Mouse (Mus musculus) MEL (cell line): ENCODE measurements around the gene Olfr1494.

Experiments used
- ETS1 ChIP-seq: IDR thresholded peaks from 2 replicates; pipeline ENCODE4 v1.6.1; 2012; ENCODE audit warnings: low read depth, mild to moderate bottlenecking, inconsistent platforms, low read length, improper control_type of control experiment, moderate library complexity
- HCFC1 ChIP-seq: IDR thresholded peaks from 2 replicates; pipeline ENCODE4 v1.6.1; 2012; ENCODE audit warnings: low read depth, mild to moderate bottlenecking, inconsistent platforms, low read length, improper control_type of control experiment, moderate library complexity
- MYC ChIP-seq: IDR thresholded peaks from 2 replicates; pipeline ENCODE4 v1.6.1; 2011; ENCODE audit warnings: low read depth, mild to moderate bottlenecking, low read length, improper control_type of control experiment, moderate library complexity
- POLR2A ChIP-seq, 2 experiments: IDR thresholded peaks; 2 replicates each; pipeline ENCODE4 v1.6.1; 2011 to 2012; ENCODE audit warnings: low read length in 2 of 2, mild to moderate bottlenecking in 2 of 2, control low read depth in 1 of 2, improper control_type of control experiment in 1 of 2, low read depth in 1 of 2, moderate library complexity in 1 of 2; ENCODE audit not compliant: control insufficient read depth in 1 of 2, insufficient read depth in 1 of 2, poor library complexity in 1 of 2
- USF1 ChIP-seq: IDR thresholded peaks from 2 replicates; pipeline ENCODE4 v1.6.1; 2014; ENCODE audit warnings: low read depth, mild to moderate bottlenecking, inconsistent platforms, low read length, improper control_type of control experiment, moderate library complexity

DNA sequence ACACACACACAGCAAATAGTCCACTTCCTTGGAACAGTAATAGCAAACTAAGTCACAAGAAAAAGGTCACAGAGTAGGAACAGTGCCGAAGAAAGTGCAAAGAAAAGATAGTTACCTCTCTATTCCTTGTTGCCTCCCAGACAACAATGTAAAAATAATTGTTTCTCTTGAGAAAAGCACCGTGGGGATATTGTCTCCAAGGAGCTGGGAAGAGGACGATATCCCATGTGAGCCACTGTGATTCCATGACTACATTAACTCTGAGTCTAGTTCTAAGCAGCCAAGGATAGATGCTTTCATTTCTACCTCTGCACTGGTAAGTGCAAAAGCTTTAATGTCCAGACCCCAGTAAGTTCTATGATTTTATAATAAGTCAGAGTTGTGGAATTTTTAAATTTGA lies 24.8 kb downstream of the Olfr1494 start, which contains the start of gene Olfr1495:
- TF ChIP-seq USF1, result no peak
- TF ChIP-seq POLR2A (IDR thresholded peaks at IDR 0.05; ENCODE audit: control insufficient read depth in 1 of 2, insufficient read depth in 1 of 2, low read depth in 1 of 2, low read length in 2 of 2, poor library complexity in 1 of 2), result no peak
- no peak for TF ChIP-seq ETS1
- TF ChIP-seq HCFC1, result no peak
- no peak for TF ChIP-seq MYC
